Mouse (Mus musculus): Measurements from ENCODE around the gene Tmem145.

- no peak for TF ChIP-seq POLR2A (IDR thresholded peaks at IDR 0.05; ENCODE audit: control insufficient read depth, low read depth, low read length)
- no peak for TF ChIP-seq CTCF (IDR thresholded peaks at IDR 0.05; ENCODE audit: control insufficient read depth, insufficient read depth, insufficient replicate concordance, low read depth, low read length)
Observed at GRCm38 (mm10) chr7:25341000-25341784, 35.3 kb downstream of the Tmem145 start.
